Mouse (Mus musculus): Measurements from ENCODE around the gene 4933430I17Rik. TPM values are rescaled to one million over a fixed set of nuclear protein-coding genes. Genes with fewer than 3 reads are reported as not detected.

Gene 4933430I17Rik
- total RNA-seq, 4 experiments from 2014 or later, result 0.35 to 0.73 (median 0.44) TPM

DNA sequence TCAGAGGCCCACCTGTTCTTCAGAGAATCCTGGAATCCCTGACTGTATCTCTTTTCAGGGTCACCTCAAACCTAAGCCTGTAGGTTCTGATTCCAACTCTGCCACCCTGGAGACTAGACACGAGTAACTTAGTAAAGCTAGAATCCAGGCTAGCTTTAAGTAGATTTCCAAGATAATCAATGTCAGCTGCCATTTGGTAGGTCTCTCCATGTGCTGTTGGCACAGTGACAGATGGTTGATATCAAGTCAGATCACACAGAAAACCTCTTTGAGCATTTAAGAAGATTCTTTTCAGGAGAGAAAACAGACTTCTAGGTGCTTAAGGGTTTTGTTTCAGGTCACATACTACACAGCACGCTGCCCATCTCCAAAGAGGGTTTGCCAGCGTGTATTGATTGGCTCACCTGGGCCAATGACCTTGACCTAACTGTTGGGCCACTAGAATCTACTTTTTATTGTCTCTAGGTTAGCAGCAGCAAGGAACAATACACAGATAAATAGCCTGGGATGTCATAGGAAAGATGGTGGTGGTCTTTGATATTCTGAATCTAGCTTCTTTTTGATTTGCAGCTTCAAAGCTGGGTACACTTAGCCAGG lies 21.7 kb upstream of the 4933430I17Rik start, which contains the start of gene Hdhd3:
TSS of gene Hdhd3 (minus strand) at position 94 of the 597 bp plus-strand sequence.
- DNase-seq (ENCODE audit: low spot score in 2 of 2), result no peak

DNA sequence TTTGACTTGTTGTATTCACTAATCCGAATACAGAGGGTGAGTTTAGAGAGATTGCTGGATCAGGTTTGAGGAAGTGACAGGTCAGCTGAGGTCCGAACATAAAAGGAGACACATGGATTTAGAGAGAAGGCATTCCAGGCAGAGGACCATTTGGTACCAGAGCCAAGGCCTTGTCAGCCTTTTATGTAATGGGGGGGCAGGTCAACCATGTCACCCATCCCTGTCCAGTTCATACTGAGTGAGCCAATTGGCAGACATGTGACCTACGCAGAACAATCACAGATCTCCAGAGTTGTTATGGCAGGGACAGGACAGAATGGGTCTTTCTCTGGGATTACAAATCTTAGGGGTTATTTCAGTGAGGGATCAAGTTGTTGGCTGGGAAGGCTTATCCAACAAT lies 19.2 kb upstream of the 4933430I17Rik start:
- DNase-seq (ENCODE audit: low spot score in 2 of 2), result no peak

DNA sequence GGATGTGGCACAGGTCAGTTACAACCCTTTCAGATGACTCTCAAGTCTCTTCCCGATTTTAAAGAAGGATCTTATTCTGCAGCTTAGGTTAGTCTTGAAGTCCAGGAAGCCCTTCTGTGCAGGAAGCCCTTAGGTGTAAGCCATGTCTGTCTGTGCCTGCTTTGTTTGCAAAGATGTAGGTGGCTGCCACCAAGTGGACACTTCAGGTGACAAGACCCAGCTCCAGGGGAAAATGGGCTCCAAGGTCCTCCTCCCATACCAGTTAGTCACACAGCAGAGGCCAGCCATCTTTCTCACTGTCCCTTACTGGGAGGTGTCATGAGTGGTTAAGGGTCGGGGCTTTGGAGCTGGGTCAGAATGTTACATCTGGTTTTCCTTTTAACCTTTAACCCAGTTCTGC lies 18.4 kb upstream of the 4933430I17Rik start:
- DNase-seq (ENCODE audit: low spot score in 2 of 2), result no peak

DNA sequence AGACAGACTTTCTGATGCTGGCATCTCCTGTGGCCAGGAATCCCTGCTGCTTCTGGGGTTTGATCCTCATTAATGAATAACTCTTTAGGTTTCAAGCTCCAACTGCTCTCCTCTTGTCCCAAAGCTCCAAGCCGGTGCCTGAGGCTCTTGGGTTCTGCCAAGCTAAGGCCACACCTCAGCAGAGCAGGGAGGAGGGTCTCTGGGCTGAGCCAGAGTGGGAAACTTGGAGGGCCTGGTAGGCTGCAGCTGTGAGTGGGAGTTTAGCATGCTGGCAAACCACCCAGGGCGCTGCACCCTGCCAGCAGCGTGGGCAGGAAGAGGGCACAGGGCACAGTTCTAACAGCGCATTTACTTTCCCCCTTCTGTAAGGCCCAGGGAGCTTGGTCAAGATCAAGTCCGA lies 16.3 kb upstream of the 4933430I17Rik start:
- no peak for DNase-seq (ENCODE audit: low spot score in 2 of 2)

DNA sequence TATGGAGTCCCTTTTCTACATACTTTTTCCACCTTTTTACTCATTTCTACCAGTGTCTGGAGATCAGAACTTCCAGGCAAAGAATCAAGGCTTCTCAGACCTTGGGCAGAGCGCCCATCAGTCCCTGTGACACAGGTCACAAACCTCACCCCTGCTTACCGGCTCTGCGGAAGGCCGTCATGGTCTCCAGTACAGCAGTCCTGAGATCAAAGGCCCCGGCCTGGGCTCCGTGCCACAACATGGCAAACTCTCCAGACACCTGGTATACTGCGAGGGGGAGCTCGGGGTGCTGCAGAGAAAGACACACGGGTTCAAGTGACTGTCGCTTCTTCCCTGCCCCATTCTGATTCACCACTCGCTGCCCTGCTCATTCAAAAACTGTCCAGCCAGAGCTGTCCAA lies 15.2 kb upstream of the 4933430I17Rik start:
- no peak for DNase-seq (ENCODE audit: low spot score in 2 of 2)

DNA sequence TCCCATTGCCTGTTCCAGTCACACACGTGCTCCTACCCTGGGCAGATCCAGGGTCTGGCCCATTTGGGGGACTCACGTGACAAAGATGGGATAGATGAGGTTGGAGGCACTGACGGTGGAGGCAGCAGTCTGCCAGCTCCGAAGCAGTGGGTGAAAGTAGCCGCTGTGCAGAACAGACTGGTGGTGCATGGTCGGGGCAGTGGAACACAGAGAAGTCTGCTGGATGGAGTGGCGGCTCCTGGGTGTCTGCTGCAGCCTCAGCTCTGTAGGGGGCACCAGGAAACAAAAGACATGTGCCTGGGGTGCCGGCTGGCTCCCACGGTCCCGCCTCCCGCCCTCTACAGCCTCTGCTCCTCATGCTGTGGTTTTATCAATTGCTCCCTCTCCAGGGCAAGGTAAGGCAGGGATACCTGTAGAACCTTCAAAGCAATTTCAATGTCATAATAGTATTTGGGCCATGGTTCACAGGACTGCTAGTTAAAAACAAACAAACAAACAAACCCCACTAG lies 11.1 kb upstream of the 4933430I17Rik start:
- no peak for DNase-seq (ENCODE audit: low spot score in 2 of 2)

DNA sequence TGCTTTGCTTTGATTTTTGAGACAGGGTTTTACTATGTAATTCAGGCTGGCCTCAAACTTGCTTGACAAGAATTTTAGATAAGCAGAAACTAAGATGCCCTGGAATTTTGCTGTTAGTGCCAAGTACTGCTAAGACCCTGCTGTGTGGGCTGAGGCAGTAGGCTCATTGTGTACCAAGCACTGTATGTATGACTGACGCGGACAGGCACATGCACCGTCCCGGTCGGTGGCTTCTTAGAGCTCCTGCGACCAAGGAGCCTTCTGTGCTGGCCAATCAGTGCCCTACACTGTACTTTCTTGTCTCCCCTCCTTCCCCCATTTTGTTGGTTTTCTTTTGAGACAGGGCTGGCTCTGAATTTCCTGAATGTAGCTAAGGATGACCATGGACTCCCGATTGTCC lies 10.2 kb upstream of the 4933430I17Rik start:
- DNase-seq (ENCODE audit: low spot score in 2 of 2), result no peak

DNA sequence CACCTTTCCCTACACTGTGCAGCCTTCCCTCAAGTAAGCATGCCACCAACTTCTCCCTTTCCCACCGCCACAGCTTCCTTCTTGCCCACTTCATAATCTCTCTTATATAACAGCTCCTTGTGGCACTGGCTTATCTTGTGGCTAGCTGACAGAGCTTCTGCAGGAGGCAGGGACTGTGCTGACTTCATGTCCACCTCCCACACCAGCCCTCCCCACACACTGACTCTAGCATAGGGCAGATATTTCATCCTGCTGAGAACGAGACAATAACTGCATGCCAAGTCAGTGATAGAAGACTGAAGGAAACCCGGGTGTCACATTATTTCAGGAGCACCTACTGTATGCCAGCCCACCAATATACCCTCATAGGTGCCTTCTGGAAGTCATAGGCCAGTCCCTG lies 9.7 kb upstream of the 4933430I17Rik start:
- no peak for DNase-seq (ENCODE audit: low spot score in 2 of 2)

DNA sequence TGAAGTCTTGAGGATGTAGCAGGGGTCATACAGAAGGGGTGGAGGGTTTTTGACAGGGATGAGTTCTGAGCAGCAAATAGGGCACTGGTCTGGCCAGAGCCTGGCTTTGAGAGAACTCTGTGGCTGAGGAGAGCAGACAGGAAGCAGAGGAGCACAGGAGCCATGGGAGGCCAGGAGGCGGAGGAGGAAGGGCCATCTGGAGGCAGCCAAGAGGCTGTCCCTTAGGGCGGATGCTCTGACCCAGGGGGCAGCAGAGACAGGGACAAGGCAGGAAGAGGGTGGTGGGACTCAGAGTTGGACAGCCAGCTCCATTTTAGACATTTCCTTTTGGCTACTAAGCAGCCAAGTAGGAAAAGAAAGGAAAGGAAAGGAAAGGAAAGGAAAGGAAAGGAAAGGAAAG lies 9.1 kb upstream of the 4933430I17Rik start:
- DNase-seq (ENCODE audit: low spot score in 2 of 2), result no peak

DNA sequence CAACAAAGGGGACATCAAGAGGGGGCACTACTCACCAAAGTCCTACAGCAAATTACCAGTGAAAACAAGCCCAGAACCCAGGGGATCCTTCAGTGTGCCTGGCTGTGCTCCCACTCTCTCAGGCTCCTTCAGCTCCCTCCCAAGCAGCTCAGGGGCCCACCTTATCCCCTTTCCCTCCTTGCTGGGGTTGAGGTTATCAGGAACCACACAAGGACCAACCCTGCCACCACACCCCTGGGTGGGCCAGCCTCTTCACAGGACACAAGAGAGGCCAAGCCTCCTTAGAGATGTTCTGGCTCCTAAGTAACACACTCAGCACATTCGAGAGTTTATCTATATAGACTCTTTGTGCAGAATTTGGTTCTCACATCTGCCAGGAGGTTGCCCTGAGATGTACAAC lies 8.6 kb upstream of the 4933430I17Rik start:
- DNase-seq (ENCODE audit: low spot score in 2 of 2), result no peak

DNA sequence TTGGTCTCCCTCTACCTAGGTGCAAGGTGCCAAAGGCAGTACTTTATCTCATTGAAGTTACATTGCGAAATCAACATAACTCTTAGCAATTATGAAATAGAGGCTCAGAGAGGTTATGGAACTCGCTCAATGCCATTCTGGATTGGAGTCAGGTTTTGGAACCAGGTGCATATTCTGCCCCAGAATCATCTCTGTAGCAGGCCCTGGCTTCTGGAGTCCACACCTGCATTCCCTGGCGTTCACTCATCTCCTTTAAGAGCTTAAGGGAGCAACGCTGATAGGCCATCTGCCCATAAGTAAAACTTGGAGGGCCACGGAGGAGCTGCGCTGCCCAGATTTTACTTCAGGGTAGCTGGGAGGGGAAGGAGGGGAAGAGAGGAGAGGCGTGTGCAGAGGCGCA lies 8.1 kb upstream of the 4933430I17Rik start:
- no peak for DNase-seq (ENCODE audit: low spot score in 2 of 2)

DNA sequence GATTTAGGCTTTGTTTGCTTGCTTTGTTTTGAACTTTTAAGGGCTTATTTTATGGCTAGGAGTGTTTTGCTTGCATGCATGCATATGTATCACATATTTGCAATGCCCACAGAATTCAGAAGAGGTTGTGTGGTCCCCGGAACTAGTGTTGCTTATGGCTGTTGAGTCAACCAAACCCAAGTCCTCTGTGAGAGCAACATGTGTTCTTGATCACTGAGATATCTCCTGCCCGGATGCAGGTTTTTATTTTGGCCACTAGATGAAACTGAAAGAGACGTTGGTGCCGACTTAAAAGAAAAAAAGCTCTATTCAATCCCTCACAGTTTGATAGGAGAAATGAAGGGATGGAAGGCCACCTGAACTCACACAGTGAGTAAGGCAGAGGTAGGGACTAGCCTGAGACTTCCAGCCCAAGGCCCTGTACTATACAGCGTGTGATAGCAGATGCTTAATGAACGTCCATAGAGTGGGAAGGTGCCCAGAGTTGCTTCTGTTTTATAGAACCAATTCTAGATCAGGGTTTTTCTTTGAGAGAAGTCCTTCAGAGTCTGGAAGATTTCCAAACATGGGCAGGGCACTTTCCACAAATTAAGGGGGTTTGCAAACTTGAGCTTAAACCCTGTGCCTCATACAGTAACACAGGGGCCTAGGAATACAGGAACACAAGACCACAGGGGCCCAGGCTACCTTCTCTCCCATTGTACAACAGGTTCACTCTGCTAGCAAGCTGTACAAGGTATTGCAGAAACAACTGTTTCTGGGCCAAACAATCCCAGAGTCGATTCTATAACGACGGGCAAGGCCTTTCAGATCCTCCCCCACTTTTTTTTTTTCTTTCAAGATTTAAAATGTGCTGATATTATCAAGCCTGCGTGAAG lies 7.4 kb upstream of the 4933430I17Rik start:
- DNase-seq (ENCODE audit: low spot score in 2 of 2), result no peak

DNA sequence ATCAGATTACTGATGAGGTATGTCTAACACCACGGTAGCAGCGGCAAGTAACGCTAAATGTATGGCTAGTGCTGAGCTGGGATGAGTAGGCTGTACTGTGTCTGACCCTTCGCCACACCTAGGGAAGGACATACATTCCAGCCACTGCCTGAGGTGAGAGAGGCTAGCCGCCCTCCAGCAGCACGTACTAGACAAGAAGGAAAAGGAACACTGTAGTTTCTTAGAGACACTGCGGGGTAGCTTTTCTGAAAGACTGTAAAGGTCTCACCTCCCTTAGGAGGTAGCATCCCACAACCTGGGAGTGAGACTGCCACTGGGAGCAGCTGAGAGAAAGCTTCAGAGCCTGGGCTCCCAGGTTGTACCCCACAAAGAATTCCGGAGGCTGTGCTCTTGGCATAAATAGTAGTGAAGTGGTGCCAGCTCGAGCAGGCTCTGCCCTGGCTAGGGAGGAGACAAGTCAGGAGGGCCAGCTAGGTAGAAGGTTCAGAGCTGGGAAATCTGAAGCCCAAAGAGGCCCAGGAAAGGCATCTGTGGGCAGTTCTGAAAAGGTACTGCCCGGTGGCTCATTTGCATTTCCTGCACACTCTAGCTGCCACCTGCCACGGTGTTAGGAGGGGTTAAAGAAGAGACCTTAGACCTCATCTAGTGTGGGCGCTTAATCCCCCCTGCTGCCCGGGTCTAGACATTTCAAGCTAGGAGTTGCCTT lies 6.6 kb upstream of the 4933430I17Rik start:
- no peak for DNase-seq (ENCODE audit: low spot score in 2 of 2)

DNA sequence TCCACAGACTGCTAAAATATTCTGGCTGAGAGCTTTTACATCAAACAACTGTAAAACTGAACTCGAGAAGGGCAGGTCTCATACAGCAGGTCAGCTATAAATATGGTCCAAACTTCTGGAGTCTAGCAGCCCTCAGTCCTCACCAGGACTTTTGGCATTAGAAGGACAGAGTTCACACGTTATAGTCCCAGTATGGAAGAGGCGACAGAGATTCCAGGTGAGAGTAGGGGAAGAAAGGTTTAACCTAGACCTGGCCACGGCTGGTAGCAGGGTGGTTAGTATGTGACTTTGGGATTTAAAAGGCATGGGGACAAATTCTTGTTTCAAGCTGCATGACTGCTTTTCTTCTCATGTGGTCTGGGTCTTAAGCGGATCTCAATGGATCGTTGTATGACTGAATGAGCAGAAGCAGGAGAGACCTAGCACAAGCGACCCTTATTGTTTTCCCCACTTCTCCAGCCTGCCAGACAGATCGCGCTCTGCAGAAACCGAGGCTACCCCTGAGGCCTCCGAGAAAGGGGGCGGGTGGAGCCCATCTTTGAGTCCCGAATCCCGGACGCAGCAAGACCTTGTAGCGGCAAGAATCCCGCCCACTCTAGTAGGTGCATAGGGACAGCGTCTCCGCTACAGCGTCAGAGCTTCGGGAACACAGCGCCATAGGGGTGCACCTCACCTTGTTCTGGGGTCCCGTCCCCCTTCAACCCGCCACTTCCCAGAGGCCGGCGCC lies 5.9 kb upstream of the 4933430I17Rik start:
- DNase-seq (ENCODE audit: low spot score in 2 of 2), result no peak

DNA sequence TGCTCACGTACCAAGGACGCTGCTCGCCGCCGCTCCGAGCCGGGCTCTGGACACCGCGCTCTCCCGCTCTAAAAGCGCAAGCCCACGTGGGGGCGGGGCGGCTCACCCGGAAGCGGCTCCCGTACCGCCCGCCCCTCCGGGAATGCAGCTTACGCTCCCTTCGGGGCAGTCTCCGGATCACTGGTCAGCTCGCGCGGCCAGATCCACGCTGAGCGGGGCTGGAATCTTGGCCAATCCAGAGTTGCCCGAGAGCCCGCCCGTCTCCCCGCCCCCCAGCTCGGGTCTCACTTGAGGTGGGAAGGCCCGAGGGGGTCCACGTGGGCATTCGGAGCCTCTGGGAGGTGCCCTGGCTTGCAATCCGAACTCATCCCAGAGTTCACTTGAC lies 5.3 kb upstream of the 4933430I17Rik start, which contains the start of gene Alad:
TSS of gene Alad (minus strand) at position 70 of the 385 bp plus-strand sequence.
- peak; percentile 74 to 78 for DNase-seq (ENCODE audit: low spot score in 2 of 2)

DNA sequence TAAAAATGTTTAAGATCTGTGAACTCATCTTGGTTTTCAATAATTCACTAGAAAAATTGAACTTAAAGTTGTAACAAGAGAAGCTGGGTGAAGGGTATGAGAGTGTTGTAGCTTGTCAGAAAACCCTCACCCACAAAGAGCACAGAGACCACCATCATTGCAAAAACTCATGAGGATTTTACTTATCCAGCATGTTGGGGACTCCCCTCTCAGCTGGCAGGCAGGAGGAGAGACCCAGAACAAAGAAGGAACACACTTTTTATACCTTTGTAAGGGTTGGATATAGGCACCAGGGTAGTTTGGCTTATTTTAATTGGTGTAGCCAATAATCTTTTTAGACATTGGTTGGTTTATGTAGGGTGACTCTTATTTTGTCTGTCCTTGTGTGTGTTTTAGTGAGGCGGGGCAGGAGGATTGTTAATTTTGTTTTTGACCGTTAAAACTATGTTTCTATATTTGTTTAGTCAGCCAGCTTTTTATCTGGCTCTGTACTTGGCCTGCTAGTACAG lies 4.2 kb upstream of the 4933430I17Rik start:
- DNase-seq (ENCODE audit: low spot score in 2 of 2), result no peak

DNA sequence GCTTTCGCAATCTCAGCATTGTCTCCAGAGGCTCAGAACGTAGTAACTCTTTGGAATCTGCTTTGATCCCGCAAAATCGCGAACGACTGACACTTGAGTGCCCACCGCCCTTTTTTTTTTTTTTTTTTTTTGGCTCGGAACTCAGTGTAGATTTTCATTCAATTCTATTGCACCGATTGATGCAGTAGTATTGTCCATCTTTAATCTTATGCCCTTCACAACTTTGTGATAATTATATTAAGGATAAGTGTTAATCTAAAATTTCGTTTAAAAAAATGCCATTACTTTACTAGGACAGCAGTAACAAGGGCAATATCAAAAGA lies 281 bp downstream of the 4933430I17Rik start:
- no peak for DNase-seq (ENCODE audit: low spot score in 2 of 2)

DNA sequence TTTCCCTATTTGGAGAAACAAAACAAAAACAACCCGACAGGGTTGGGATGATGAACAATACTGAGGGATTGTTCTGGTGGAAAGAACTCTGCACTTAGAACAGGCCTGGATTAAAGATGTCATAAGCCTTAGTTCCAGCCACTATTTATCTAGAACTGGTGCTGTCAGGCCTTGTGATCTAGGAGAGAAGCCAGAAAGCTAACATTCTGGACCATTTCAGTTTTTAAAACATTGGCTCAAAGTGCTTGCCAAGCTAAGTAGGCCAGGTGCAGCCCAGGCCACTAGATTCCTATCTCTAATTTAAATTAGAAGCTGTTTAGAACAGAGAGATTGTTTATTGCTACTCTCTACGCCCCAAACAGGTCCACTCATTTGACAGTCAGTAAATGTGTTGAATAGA lies 1.1 kb downstream of the 4933430I17Rik start:
- DNase-seq (ENCODE audit: low spot score in 2 of 2), result no peak

DNA sequence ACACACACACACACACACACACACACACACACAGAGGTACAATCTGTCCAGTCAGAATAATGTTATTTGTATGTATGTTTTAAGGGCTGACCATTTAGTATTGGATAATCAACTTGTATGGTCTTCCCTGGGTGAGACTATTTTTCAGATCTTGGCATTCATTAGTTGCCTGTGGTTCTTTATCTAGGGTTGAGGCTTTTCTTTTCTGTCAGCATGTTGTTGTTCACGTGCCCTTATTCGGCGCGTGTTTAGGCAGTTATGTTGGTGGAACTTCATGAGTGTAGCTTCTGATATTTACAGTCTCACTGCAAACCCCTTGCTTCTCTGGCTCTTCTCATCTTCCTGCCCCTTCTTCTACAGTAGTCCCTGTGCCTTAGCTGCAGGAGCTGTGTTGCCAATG lies 2.5 kb downstream of the 4933430I17Rik start:
- no peak for DNase-seq (ENCODE audit: low spot score in 2 of 2)

DNA sequence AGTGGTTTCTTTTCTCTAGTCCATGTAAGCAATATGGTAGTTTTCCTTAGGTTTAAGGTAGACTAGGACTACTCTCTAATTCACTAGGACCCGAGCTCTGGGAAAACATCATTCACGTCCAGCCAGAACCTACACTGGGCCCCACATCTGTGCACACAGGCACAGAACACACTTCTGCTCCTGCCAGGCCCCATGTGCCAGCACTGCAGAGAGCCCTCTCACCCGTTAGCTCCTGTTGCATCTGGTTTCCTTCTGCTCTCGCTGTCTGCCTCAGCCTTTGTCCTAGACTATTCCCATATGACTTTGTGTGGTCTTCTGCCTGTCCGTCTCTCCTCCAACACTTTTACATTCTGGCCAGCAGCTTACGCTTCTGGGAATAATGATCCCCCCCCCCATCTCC lies 8.6 kb downstream of the 4933430I17Rik start:
- no peak for DNase-seq (ENCODE audit: low spot score in 2 of 2)

DNA sequence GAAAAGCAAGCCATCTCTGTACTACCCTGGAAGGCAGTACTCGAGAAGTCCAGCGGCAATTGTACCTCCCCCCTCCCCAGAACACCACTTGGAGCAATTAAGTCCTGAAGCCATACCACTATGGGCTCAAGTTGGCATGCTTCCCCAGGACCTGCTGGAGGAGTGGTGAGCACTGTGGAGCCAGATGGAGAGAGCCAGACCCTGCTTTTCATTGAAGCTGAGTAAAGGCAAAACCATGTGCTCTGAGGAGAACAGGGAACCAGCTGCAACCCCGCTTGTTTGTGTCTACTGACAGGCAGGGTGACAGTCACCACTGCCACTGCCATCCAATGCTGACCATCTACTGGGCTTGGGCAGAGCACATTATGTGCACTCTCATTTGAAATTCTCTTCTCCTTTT lies 16.6 kb downstream of the 4933430I17Rik start:
- no peak for DNase-seq (ENCODE audit: low spot score in 2 of 2)

Measured in left cerebral cortex, adult 8-10 months (tissue).